Mouse (Mus musculus): ENCODE results near the gene Mamdc4. TPM values are rescaled to one million over a fixed set of nuclear protein-coding genes. Genes with fewer than 3 reads are reported as not detected.
"Not testable (repeated sequence)": the region's sequence is repeated elsewhere in the genome, so short reads cannot be mapped to it uniquely, and the experiment has no call there.

Mamdc4 gene
- total and polyA plus RNA-seq, 3 experiments, result 17.6 to 21.6 TPM; not detected in 1

DNA sequence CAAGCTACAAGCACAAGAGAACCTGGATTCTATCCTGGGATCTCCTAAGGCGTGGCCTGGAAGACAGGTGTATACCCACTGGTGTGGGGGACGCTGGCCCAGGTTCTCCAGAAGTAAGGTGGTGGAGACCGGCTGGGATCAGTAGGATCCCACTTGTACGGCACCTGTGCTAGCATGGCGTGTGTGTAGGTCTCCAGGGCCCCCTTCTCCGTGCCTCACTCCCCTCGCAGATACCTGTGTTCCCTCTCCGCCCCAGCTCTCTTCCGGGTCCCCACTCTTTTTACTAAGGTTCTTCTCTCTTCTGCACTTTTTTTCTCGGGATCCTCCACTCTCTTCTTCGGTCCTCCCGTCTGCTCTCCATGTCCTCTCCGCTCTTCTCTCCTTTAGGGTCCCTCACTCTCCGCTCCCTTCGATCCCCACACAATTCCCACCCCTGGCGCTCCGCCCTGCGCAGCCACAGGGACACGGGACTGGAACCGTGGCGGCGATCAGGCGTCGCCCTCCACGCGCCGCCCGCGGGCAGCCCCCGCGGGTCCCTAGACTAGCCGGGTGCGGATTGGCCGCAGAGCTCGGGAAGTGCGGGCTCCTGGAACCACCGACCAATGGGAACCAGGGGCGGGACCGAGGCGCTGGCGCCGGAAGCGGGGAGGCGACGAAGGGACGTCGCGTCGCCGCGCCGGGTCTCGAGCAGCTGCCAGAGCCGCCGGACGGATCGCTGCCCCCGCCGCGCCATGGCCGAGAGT, 17.3 kb downstream of the Mamdc4 start, which contains the start of gene Edf1 (continued):
- TF ChIP-seq TCF12 (IDR thresholded peaks at IDR 0.05; ENCODE audit: low read depth, low read length) (no peak), E2F4 (IDR thresholded peaks at IDR 0.05; ENCODE audit: borderline replicate concordance, low read depth, low read length) (no peak), ETS1 (IDR thresholded peaks at IDR 0.05; ENCODE audit: low read depth, low read length) (no peak), KAT2A (conservative IDR thresholded peaks at IDR 0.05; ENCODE audit: low read depth, low read length) (no peak; the same call in 1 of the 2 replicates)

DNA sequence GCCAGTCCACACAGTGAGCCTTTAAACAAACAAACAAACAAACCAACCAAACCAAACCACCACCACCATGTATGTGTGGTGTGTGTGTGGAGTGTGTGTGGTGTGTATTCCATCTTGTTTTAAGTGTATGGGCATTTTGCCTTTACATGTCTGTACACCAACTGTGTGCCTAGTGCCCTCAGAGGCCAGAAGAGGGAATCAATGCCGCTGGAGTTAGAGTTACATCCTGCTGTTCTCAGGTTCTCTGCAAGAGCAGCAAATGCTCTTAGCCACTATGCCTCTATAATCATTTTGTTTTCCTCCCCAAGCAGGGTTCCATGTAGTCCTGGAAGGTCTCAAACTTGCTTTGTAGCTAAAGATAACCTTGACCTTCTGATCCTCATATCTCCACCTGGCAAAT, 18.3 kb downstream of the Mamdc4 start:
- DNase-seq (ENCODE audit: low read depth, low spot score), result no peak
- peaks cover 8 to 10% of the 10 kb centered on the region in 2 experiments for H3K4me1 ChIP-seq (ENCODE audit: control insufficient read depth in 1 of 2, insufficient read depth in 2 of 2, low read length in 2 of 2)
- no peak overlapping the region for H3K27ac ChIP-seq (ENCODE audit: control insufficient read depth, low read depth, low read length)
- TF ChIP-seq ZMIZ1 (IDR thresholded peaks at IDR 0.05; ENCODE audit: low read depth, low read length), result no peak
- no peak for TF ChIP-seq MEF2A (IDR thresholded peaks at IDR 0.05; ENCODE audit: extremely low read depth, insufficient replicate concordance, low read depth, low read length, poor library complexity, severe bottlenecking)
- no peak for TF ChIP-seq MYB (IDR thresholded peaks at IDR 0.05; ENCODE audit: low read depth, low read length)
- no peak for TF ChIP-seq ZNF384 (IDR thresholded peaks at IDR 0.05; ENCODE audit: low read depth, low read length)
- no peak for TF ChIP-seq TAL1 (IDR thresholded peaks at IDR 0.05; ENCODE audit: low read length)
- TF ChIP-seq CTCF (IDR thresholded peaks at IDR 0.05 in 2 of 3, conservative IDR thresholded peaks at IDR 0.05 in 1 of 3; ENCODE audit: control insufficient read depth in 1 of 3, insufficient read depth in 1 of 3, low read depth in 2 of 3, low read length in 3 of 3, poor library complexity in 1 of 3, severe bottlenecking in 1 of 3), result no peak
- TF ChIP-seq GABPA (IDR thresholded peaks at IDR 0.05; ENCODE audit: low read depth, low read length), result no peak
- no peak for TF ChIP-seq TCF12 (IDR thresholded peaks at IDR 0.05; ENCODE audit: low read depth, low read length)
- no peak for TF ChIP-seq TBP (IDR thresholded peaks at IDR 0.05; ENCODE audit: low read depth, low read length)
- TF ChIP-seq JUND (IDR thresholded peaks at IDR 0.05; ENCODE audit: low read depth, low read length), result no peak
- TF ChIP-seq UBTF (IDR thresholded peaks at IDR 0.05; ENCODE audit: borderline replicate concordance, insufficient read depth, low read depth, low read length), result no peak
- no peak for TF ChIP-seq POLR2AphosphoS5 (IDR thresholded peaks at IDR 0.05; ENCODE audit: borderline replicate concordance, low read depth, low read length)
- TF ChIP-seq EP300 (IDR thresholded peaks at IDR 0.05; ENCODE audit: low read depth in 1 of 2, low read length in 2 of 2), result no peak
- H3K4me3 ChIP-seq (ENCODE audit: control insufficient read depth in 1 of 2, insufficient read depth in 1 of 2, low read depth in 2 of 2, low read length in 2 of 2), result no peak overlapping the region; a peak in 1 of 4 replicates
- H3K9ac ChIP-seq (ENCODE audit: control insufficient read depth, low read depth, low read length, poor library complexity, severe bottlenecking), result no peak overlapping the region
- peaks cover 20% of the 10 kb centered on the region for H3K79me2 ChIP-seq (ENCODE audit: control insufficient read depth, insufficient read depth, low read length, poor library complexity)
- peaks cover 5 to 12% of the 10 kb centered on the region in 2 experiments for H3K36me3 ChIP-seq (ENCODE audit: control insufficient read depth in 1 of 2, insufficient read depth in 2 of 2, low read length in 2 of 2)
- H3K9me3 ChIP-seq (replicated peaks; ENCODE audit: insufficient read depth, low read length), result no peaks in the 10 kb centered on the region
- H3K27me3 ChIP-seq (ENCODE audit: control insufficient read depth in 1 of 2, insufficient read depth in 2 of 2, low read length in 2 of 2), result no peaks in the 10 kb centered on the region

DNA sequence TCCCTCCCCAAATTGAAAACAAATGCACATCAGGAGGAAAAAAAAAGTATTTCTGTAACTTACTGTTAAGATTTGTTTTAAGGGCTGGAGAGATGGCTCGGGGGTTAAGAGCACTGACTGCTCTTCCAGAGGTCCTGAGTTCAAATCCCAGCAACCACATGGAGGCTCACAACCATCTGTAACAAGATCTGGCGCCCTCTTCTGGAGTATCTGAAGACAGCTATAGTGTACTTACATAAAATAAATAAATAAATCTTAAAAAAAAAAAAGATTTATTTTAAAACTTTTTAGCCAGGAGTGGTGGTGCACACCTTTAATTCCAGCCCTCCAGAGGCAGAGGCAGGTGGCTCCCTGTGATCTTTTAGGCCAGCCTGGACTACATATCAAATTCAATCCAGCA, 19.2 kb downstream of the Mamdc4 start:
- peaks cover 3 to 12% of the 10 kb centered on the region in 2 experiments for H3K36me3 ChIP-seq (ENCODE audit: control insufficient read depth in 1 of 2, insufficient read depth in 2 of 2, low read length in 2 of 2)
- not testable (repeated sequence) for H3K9ac ChIP-seq (ENCODE audit: control insufficient read depth, low read depth, low read length, poor library complexity, severe bottlenecking); H3K4me3 ChIP-seq (ENCODE audit: control insufficient read depth in 1 of 2, insufficient read depth in 1 of 2, low read depth in 2 of 2, low read length in 2 of 2); H3K9me3 ChIP-seq (replicated peaks; ENCODE audit: insufficient read depth, low read length); H3K27ac ChIP-seq (ENCODE audit: control insufficient read depth, low read depth, low read length); H3K27me3 ChIP-seq (ENCODE audit: control insufficient read depth in 1 of 2, insufficient read depth in 2 of 2, low read length in 2 of 2); DNase-seq (ENCODE audit: low read depth, low spot score)
- H3K79me2 ChIP-seq (ENCODE audit: control insufficient read depth, insufficient read depth, low read length, poor library complexity), result peaks cover 20% of the 10 kb centered on the region
- H3K4me1 ChIP-seq (ENCODE audit: control insufficient read depth in 1 of 2, insufficient read depth in 2 of 2, low read length in 2 of 2), result peaks cover 8 to 10% of the 10 kb centered on the region in 2 experiments
